Mouse (Mus musculus) kidney, postnatal 14 days (tissue): ENCODE results near the gene 1700113H08Rik.

ENCODE experiments used
- DNase-seq: peaks from one replicate; pipeline ENCODE4 v3.0.0; 2022; ENCODE audit warnings: mixed read lengths

1700113H08Rik gene

GRCm38 (mm10) chr10:87057500-87058250 lies at the start of gene 1700113H08Rik:
Gene 1700113H08Rik, plus strand, starts transcription at chr10:87058045.
- DNase-seq, result no peak

GRCm38 (mm10) chr10:87008215-87008499 lies 49.7 kb upstream of the 1700113H08Rik start:
- DNase-seq, result no peak

GRCm38 (mm10) chr10:87012087-87012486 lies 45.8 kb upstream of the 1700113H08Rik start:
- DNase-seq, result no peak

GRCm38 (mm10) chr10:87014391-87014965 lies 43.4 kb upstream of the 1700113H08Rik start:
- no peak for DNase-seq

GRCm38 (mm10) chr10:87015403-87015802 lies 42.4 kb upstream of the 1700113H08Rik start:
- no peak for DNase-seq

- peak; percentile 9 for DNase-seq
Observed at GRCm38 (mm10) chr10:87016151-87016692, 41.6 kb upstream of the 1700113H08Rik start.

- no peak for DNase-seq
Observed at GRCm38 (mm10) chr10:87018876-87019275, 39.0 kb upstream of the 1700113H08Rik start.

GRCm38 (mm10) chr10:87020711-87021110 lies 37.1 kb upstream of the 1700113H08Rik start:
- DNase-seq, result peak; percentile 42

- peak; percentile 79 for DNase-seq
Observed at GRCm38 (mm10) chr10:87024884-87025283, 33.0 kb upstream of the 1700113H08Rik start.

GRCm38 (mm10) chr10:87032768-87033167 lies 25.1 kb upstream of the 1700113H08Rik start:
- DNase-seq, result no peak

- DNase-seq, result no peak
Observed at GRCm38 (mm10) chr10:87035866-87036265, 22.0 kb upstream of the 1700113H08Rik start.

- DNase-seq, result no peak
Observed at GRCm38 (mm10) chr10:87036271-87036703, 21.6 kb upstream of the 1700113H08Rik start.

GRCm38 (mm10) chr10:87037062-87037461 lies 20.8 kb upstream of the 1700113H08Rik start:
- no peak for DNase-seq

GRCm38 (mm10) chr10:87039340-87039739 lies 18.5 kb upstream of the 1700113H08Rik start:
- no peak for DNase-seq

- DNase-seq, result no peak
Observed at GRCm38 (mm10) chr10:87039800-87040199, 18.0 kb upstream of the 1700113H08Rik start.

- no peak for DNase-seq
Observed at GRCm38 (mm10) chr10:87041265-87041664, 16.6 kb upstream of the 1700113H08Rik start.

GRCm38 (mm10) chr10:87045273-87045672 lies 12.6 kb upstream of the 1700113H08Rik start:
- no peak for DNase-seq

- no peak for DNase-seq
Observed at GRCm38 (mm10) chr10:87046469-87046868, 11.4 kb upstream of the 1700113H08Rik start.

GRCm38 (mm10) chr10:87046931-87047468 lies 10.8 kb upstream of the 1700113H08Rik start:
- DNase-seq, result no peak

GRCm38 (mm10) chr10:87049179-87049578 lies 8.7 kb upstream of the 1700113H08Rik start:
- no peak for DNase-seq

GRCm38 (mm10) chr10:87051714-87052113 lies 6.1 kb upstream of the 1700113H08Rik start:
- DNase-seq, result no peak

GRCm38 (mm10) chr10:87058251-87058925 lies 543 bp downstream of the 1700113H08Rik start:
- peak; percentile 3 for DNase-seq

- no peak for DNase-seq
Observed at GRCm38 (mm10) chr10:87058926-87059325, 1.1 kb downstream of the 1700113H08Rik start.
